Mouse (Mus musculus) forebrain, postnatal 0 days (tissue): ENCODE results near the gene Chchd10. TPM values are rescaled to one million over a fixed set of nuclear protein-coding genes. Genes with fewer than 3 reads are reported as not detected.

Experiments
- ATAC-seq: fragments of 200-750 bp; cut with Nextera tagmentation; 2 replicates; pipeline ENCODE4 v1.8.0; 2017; ENCODE audit warnings: mild to moderate bottlenecking, moderate library complexity
- DNase-seq: peaks from one replicate; pipeline ENCODE4 v3.0.0-alpha.2; 2015
- H3K27ac ChIP-seq: fragments of 300-500 bp; sonication (generic); 2 replicates; pipeline ENCODE4 v1.5.1; 2014; ENCODE audit warnings: low read depth, mild to moderate bottlenecking, antibody characterized with exemption, low read length, moderate library complexity, mixed read lengths
- H3K27me3 ChIP-seq: fragments of 300-500 bp; sonication (generic); 2 replicates; pipeline ENCODE4 v1.6.1; 2014; ENCODE audit warnings: mild to moderate bottlenecking, low read length, mixed read lengths; ENCODE audit not compliant: insufficient read depth
- H3K36me3 ChIP-seq: fragments of 300-500 bp; sonication (generic); 2 replicates; pipeline ENCODE4 v1.6.1; 2014; ENCODE audit warnings: mild to moderate bottlenecking, moderate library complexity; ENCODE audit not compliant: insufficient read depth
- H3K4me1 ChIP-seq: fragments of 300-500 bp; sonication (generic); 2 replicates; pipeline ENCODE4 v1.6.1; 2014; ENCODE audit warnings: antibody characterized with exemption; ENCODE audit not compliant: insufficient read depth
- H3K4me2 ChIP-seq: fragments of 300-500 bp; sonication (generic); 2 replicates; pipeline ENCODE4 v1.6.1; 2014; ENCODE audit warnings: low read depth, mild to moderate bottlenecking, moderate library complexity
- H3K4me3 ChIP-seq: fragments of 300-500 bp; sonication (generic); 2 replicates; pipeline ENCODE4 v1.5.1; 2014; ENCODE audit warnings: low read depth, low read length, mixed read lengths
- H3K9ac ChIP-seq: fragments of 300-500 bp; sonication (generic); 2 replicates; pipeline ENCODE4 v1.6.1; 2014; ENCODE audit warnings: mild to moderate bottlenecking
- H3K9me3 ChIP-seq: fragments of 300-500 bp; sonication (generic); 2 replicates; pipeline ENCODE4 v1.6.1; 2016; ENCODE audit warnings: low read length
- CTCF ChIP-seq: sonication (generic); IDR thresholded peaks from 2 replicates; pipeline ENCODE4 v1.5.1; 2016; ENCODE audit warnings: antibody characterized with exemption, control low read depth, low read depth
- WGBS: fragments of 180-500 bp; shearing (Covaris S2); extraction: QIAGEN DNeasy Blood & Tissue Kit; methylation state at CpG from one replicate; pipeline ENCODE4 v1.1.7; 2014; 5-methylcytosine and 5-hydroxymethylcytosine counted together
- polyA plus RNA-seq: library from polyadenylated mRNA; unstranded; fragments of >200 nt; fragmentation: Nextera tagmentation; extraction: Ambion mirVana; gene quantifications from 2 replicates; pipeline ENCODE4 v1.2.1, GENCODE M21; 2015
- total RNA-seq: library from RNA; depleted of rRNA; stranded (reverse); fragments of >200 nt; gene quantifications from 2 replicates; pipeline ENCODE4 v1.2.3, GENCODE M21; 2014

Gene Chchd10
- total and polyA plus RNA-seq, 2 experiments from 2014 or later: 93.0 to 121 TPM

DNA sequence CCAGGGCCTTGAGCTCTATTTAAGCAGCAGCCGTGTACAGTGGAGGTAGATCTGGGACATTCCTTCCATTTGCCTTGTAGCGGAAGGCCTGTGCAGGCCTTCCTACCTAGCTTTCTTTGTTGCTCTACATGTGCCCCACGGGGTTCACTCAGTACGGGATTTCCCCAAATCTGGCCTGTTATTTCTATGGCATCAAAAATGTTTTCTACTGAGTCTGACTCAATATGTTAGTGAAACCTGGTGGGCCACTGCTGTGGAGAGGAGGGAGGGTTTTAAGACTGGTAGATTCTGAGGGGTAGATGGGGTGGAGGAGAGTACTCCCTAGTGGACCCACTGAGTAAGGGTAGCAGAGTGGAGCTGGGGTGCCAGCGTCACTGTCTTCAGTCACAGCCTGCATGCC lies 37.2 kb upstream of the Chchd10 start:
- no peak for ATAC-seq
- no peak overlapping the region for H3K4me2 ChIP-seq
- no peak overlapping the region for H3K4me3 ChIP-seq
- 93% methylated on average over 5 of the region's 5 CpGs for WGBS
- H3K9me3 ChIP-seq: no peaks in the 10 kb centered on the region
- H3K27ac ChIP-seq: no peak overlapping the region
- H3K27me3 ChIP-seq: no peaks in the 10 kb centered on the region
- peaks cover 5% of the 10 kb centered on the region; the same call in 1 of the 2 replicates for H3K4me1 ChIP-seq
- no peak overlapping the region for H3K9ac ChIP-seq
- no peak for TF ChIP-seq CTCF
- no peak for DNase-seq
- peaks cover 53% of the 10 kb centered on the region for H3K36me3 ChIP-seq

DNA sequence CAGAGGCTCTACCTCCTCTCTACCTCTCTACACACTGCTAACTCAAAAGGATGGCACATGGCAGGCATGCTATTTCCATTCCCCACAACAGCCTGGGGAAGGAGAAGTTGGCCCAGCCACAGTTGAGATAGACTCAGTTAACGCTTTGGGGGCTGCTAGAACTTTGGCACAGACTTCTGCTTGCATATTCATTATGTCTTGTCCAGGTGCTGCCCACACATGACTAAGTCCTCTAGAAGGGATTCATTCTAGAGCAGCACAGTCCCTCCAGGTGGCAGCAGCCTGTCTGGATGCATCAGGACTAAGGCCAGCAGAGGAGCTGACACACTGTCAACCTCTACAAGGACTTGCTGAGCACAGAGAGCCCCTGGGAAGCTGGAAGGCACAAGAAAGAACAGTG lies 36.7 kb upstream of the Chchd10 start:
- H3K9me3 ChIP-seq: no peaks in the 10 kb centered on the region
- no peak overlapping the region for H3K27ac ChIP-seq
- no peak overlapping the region for H3K4me3 ChIP-seq
- WGBS: 41% methylated on average over 1 of the region's 1 CpGs
- no peak overlapping the region for H3K4me2 ChIP-seq
- 0 out of 2 replicates have a peak, but pooled peaks have one; percentile 6 for TF ChIP-seq CTCF
- no peaks in the 10 kb centered on the region for H3K27me3 ChIP-seq
- ATAC-seq (no peak), DNase-seq (peak; percentile 22)
- peaks cover 57% of the 10 kb centered on the region for H3K36me3 ChIP-seq
- H3K4me1 ChIP-seq: peaks cover 5% of the 10 kb centered on the region; the same call in 1 of the 2 replicates
- no peak overlapping the region for H3K9ac ChIP-seq

DNA sequence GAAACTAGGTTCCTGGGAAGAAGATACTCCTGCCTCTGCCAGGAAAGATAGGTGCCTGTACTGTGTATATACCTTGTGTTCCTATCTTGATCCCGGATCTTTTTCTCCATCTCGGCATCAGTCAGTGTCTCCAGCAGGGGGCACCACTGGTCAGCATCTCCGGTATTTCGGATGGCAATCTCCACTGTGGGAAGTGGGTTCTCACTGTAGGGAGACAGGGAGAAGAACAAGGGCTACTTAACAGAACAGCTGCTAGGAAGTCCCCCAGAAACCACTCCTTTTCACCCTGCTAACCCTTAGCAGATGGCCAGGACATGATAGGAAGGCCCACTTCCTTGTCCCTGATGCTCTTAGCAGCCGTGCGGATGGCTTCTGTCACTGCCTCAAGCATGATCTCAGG lies 35.6 kb upstream of the Chchd10 start:
- Histone ChIP-seq H3K27me3 (no peaks in the 10 kb centered on the region), H3K27ac (no peak overlapping the region), H3K9ac (no peak overlapping the region), H3K36me3 (peaks cover 68% of the 10 kb centered on the region), H3K4me2 (no peak overlapping the region), H3K4me3 (no peak overlapping the region), H3K9me3 (no peaks in the 10 kb centered on the region), H3K4me1 (peaks cover 4% of the 10 kb centered on the region; the same call in 1 of the 2 replicates)
- 36% methylated on average over 6 of the region's 6 CpGs for WGBS
- TF ChIP-seq CTCF: peak; percentile 83
- no peak for ATAC-seq
- peak; percentile 80 for DNase-seq

DNA sequence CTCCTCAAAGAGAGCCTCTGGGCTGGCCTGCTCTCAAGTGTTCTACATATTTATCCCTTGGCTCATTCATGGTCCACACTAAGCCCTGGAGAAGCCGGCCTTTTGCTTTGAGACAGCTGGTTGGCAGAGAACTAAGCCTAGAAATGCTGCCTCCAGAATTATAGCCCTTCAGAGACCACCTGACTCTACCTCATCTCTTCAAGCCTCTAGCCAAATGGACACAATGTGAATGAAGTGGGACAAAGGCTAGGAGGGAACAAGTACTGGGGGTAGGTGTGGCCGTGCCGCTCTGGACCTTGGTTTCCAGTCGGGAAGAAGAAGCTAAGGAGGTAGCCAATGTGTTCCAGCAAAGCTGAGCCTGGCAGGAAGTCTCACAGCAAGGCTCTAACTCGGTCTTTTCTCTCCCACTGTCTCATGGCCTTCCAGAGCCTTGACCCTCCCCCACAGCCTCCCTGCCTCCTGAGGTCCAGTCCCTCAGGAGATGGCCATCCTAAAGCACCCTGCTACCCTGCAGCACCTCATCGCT lies 34.8 kb upstream of the Chchd10 start:
- no peak for DNase-seq
- H3K4me2 ChIP-seq: no peak overlapping the region
- H3K4me1 ChIP-seq: no peaks in the 10 kb centered on the region
- peaks cover 75% of the 10 kb centered on the region for H3K36me3 ChIP-seq
- no peak for TF ChIP-seq CTCF
- H3K27ac ChIP-seq: no peak overlapping the region
- ATAC-seq: no peak
- 76% methylated on average over 6 of the region's 6 CpGs for WGBS
- H3K9ac ChIP-seq: no peak overlapping the region
- H3K27me3 ChIP-seq: no peaks in the 10 kb centered on the region
- no peak overlapping the region for H3K4me3 ChIP-seq
- no peaks in the 10 kb centered on the region for H3K9me3 ChIP-seq

DNA sequence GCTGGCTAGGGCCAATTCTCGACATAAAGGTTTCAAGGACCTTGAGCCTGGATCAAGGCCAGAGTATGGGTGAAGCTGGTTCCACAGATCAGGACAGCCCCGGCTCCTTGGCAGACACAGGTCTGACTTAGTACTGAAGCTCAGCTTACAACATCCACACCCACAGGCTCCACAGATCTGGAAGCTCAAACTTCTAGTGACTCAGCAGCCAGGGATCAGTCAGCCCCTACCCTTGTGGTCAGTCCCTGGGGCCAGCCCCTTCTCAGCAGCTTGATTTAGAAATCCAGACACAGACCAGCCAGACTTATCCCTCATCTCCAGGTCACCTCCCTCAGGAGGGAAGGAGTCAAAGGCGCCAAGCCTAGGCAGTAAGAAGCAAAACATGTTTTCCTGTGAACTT lies 34.1 kb upstream of the Chchd10 start:
- no peak for TF ChIP-seq CTCF
- peaks cover 82% of the 10 kb centered on the region for H3K36me3 ChIP-seq
- no peak overlapping the region for H3K27ac ChIP-seq
- H3K9me3 ChIP-seq: no peaks in the 10 kb centered on the region
- no peak overlapping the region for H3K9ac ChIP-seq
- WGBS: 67% methylated on average over 3 of the region's 3 CpGs
- DNase-seq (no peak), ATAC-seq (no peak)
- H3K4me2 ChIP-seq: no peak overlapping the region
- no peak overlapping the region for H3K4me3 ChIP-seq
- H3K27me3 ChIP-seq: no peaks in the 10 kb centered on the region
- H3K4me1 ChIP-seq: no peaks in the 10 kb centered on the region

DNA sequence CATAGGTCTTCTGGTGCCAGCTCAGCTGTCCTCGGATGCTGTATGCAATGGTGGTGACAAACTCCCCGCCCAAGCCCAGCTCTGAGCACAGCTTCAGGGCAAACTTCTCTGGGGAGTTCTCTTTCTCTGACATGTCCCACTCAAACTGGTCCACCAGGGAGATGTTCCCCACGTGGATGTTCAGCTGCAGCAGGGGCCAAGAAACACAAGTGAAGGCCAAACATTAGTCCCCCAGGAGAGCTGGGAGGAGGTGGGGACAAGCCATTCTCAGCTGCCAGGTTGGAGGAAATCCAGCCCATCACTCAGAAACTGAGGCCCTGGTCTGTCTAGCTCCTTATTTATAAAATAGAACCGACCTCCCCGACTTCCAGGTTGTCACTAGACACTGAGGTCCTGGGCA lies 28.5 kb upstream of the Chchd10 start:
- 90% methylated on average over 5 of the region's 5 CpGs for WGBS
- Histone ChIP-seq H3K9ac (no peak overlapping the region), H3K4me3 (no peak overlapping the region), H3K27ac (no peak overlapping the region), H3K36me3 (peaks cover 88% of the 10 kb centered on the region), H3K9me3 (no peaks in the 10 kb centered on the region), H3K27me3 (no peaks in the 10 kb centered on the region), H3K4me2 (no peak overlapping the region), H3K4me1 (no peaks in the 10 kb centered on the region)
- no peak for TF ChIP-seq CTCF
- no peak for ATAC-seq
- no peak for DNase-seq

DNA sequence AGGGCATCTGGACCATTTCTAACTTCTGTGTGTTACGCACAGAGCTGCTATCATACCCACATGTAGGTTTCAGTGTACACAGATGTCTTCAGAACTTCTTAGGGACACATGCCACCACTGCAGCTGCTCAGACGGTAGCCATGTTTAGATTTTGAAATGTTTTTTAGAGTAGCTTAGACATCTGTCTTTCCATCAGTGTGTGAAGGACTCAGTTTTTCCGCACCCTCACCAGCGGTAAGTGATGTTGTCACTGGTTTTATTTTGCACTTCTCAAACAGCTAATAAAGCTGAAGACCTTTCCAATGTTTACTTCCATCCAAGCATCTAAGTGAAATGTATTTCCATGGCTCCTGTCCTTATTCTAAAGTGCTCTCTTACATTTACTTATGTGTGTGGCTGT lies 26.0 kb upstream of the Chchd10 start:
- ATAC-seq (no peak), DNase-seq (no peak)
- Histone ChIP-seq H3K36me3 (peaks cover 91% of the 10 kb centered on the region), H3K4me2 (no peak overlapping the region), H3K9ac (no peak overlapping the region), H3K27ac (no peak overlapping the region), H3K4me1 (no peaks in the 10 kb centered on the region), H3K4me3 (no peak overlapping the region), H3K9me3 (no peaks in the 10 kb centered on the region), H3K27me3 (no peaks in the 10 kb centered on the region)
- 92% methylated on average over 4 of the region's 4 CpGs for WGBS
- TF ChIP-seq CTCF: no peak
